Mouse (Mus musculus) frontal cortex, postnatal 36 days (tissue): ENCODE data around the gene Heatr5a.

Source experiments
- DNase-seq, 2 experiments: peaks; one replicate each; pipeline ENCODE4 v3.0.0; 2022; ENCODE audit warnings: low spot score in 2 of 2

Heatr5a gene

DNA sequence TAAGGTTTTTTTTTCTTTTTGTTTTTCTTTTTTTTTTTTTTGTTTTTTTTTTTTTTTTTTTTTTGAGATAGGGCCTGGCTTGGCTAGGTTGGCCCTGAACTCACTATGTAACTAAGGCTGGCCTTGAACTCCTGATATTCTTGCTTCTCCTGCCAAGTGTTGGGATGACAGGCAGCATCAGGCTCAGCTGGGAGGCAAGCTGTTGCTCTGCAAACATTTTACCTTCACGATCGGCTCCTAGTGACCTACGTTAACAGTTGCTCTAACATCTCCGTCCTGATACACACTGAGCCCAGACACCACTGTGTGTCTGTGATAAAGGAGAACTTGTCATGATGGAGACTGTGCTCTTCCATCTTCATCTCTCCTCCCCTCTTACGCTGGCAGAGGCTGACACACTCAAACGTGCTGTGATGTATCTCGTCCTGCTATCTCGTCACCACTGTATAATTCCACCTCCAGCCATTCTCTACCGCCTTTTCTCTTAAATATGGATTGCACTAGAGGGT is 87.8 kb downstream of the Heatr5a start:
- no peak for DNase-seq

DNA sequence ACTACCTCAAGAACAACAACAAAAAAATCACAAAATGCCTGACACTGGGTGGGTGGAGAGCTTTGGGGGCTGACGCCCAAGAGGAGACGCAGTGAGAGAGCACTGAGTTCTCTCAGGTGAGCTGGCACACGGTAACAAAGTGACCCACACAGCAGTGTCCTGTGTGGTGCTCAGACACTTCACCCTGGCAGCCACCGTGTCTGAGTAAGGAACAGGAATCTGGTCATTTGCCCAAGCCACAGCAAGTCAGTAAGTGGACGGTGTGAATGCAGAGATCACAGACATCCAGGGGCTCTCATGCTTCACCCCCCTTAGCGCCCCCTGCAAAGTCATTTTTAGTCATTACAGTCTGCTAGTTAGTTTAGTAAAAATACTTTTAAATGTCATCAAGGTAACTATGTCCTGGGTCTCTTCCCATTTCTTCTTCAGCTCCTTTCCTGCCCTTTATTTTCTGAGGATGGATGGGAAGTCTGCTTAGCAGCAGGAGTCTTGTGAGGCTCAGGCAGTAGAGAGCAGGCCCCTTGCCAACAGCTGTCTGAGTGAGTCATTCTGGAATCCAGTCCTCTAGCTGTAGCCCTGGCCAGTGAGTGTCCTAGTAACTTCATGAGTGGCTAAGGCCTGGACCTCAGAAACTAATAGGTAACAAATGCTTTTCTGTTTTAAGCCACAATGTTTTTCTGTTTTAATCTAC is 88.4 kb downstream of the Heatr5a start:
- DNase-seq: peak in 1 of 2 experiments; percentile 25

DNA sequence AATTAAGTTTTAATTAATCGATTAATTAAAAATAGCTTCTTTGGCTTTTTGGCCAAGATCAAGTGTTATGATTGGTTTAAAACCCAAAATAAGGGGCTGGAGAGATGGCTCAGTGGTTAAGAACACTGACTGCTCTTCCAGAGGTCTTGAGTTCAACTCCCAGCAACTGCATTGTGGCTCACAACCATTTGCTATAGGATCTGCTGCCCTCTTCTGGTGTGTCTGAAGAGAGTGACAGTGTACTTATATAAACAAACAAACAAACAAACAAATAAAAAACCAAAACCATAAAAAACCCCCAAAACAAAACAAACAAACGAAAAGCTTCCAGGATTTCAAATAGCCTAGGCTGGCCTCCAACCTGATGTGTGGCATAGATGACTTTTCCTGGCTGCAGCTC is 89.3 kb downstream of the Heatr5a start:
- no peak for DNase-seq

DNA sequence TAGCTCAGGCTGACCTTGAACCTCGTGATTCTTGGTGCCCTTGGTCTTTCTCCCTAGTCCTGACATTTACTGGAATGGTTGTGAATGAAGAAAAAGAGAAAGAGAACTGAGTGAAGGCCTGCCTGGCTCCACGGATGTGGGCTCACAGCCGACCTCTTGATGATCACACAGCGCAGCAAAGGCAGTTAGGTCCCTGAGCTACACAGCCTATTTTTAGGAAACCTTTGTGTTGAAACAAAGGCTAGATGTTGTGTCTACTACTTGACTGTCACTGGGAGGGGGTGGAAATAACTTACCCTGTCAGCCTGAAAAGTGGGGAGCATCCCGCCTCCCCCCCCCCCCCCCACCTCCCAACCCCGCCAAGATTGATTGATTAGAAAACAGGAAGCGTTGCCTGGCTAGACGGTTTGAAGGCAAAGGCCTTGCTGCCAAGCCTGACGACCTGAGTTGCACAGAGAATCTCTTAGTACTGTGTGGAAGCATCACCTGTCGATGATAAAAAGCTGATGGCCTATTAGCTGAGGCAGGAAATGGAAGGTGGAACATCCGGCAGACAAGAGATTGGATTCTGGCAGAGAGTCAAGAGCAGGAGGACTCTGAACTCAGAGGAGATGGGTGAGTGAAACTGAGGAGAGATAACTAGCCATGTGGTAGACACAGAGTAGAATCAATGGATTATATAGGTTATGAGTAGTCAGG is 99.5 kb downstream of the Heatr5a start:
- no peak for DNase-seq

DNA sequence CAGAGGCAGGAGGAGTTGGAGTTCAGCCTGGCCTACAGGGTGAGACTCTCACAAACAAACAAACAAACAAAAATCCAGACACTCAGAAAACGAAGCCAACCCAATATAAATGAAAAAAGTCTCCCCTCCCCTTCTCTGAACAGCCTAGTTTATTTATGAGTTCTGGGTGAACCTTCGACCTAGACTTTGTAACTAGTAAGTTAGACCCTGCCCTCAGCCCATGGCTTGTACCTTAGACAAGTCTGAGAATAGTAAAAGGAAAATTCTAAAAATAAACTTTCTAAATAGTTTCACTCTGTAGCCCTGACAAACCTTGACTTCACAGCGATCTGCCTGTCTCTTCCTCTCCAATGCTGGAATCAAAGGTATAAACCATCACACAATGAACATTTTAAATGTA is 101.6 kb downstream of the Heatr5a start:
- DNase-seq: no peak

DNA sequence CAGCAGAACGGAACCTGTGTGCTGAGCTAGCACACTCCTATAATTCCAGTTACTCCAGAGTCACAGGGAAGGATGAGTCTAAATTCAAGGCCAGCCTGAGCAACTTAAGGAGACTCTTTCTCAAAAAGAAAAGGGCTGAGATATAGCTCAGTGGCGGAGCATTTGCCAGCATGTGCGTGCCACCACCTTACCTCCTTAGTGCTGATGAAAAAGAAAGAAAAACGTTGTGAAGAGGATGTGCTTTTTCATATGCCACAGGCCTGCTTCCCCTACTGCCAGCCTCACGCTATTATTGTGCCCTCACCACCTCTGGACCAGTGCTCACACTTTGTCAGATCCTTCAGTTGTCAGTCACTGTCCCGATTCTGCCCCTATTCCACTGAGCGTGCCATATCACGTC is 104.0 kb downstream of the Heatr5a start:
- no peak for DNase-seq

DNA sequence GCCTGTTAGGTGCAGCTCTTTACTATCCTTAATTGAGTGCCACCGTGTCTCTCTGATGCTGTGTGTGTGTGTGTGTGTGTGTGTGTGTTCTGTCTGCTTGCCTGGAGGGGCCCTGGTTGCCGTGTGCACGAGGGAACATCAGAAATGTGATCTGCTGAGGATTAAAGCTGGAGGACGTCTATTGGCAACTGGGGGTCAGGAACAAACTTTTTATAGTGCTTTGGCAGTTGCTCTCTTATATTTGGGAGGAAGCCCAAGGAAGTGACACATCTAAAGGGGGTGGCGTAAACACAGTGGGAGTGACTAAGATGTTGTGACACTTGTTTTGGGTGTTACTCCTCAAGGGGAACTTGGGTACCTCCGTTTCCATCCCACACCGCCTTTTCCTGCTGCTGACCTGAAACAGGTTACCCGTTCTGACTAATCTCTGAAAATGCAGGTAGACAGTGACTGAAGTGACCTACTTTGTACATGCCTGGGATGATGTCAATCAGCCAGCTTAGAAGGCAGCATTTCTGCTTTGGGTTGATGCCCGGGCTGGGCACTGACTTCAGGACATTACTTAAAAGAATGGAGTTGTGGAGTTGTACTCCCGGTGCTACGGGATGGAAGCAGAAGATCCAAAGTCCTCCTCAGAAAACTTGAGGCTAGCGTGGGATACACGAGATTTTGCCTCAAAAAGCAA is 104.8 kb downstream of the Heatr5a start:
- no peak for DNase-seq

DNA sequence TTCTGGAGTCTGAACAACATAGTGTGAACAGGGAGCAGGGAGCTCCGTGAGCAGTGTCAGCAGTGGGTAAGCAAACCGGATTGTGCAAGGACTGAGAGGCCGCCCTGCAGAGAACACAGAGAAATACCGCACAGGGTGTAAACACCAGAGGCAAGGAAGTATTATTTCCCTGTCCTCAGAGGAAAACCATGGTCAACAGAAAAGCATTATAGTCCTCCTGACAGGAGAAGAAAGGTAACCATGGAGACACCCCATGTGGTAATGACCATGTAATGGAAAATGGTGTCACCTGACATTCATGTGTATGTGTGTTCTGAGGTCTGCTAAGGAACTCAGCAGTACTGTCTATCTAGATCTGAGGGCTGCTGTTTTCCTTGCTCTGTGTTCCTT is 105.3 kb downstream of the Heatr5a start:
- DNase-seq: no peak

DNA sequence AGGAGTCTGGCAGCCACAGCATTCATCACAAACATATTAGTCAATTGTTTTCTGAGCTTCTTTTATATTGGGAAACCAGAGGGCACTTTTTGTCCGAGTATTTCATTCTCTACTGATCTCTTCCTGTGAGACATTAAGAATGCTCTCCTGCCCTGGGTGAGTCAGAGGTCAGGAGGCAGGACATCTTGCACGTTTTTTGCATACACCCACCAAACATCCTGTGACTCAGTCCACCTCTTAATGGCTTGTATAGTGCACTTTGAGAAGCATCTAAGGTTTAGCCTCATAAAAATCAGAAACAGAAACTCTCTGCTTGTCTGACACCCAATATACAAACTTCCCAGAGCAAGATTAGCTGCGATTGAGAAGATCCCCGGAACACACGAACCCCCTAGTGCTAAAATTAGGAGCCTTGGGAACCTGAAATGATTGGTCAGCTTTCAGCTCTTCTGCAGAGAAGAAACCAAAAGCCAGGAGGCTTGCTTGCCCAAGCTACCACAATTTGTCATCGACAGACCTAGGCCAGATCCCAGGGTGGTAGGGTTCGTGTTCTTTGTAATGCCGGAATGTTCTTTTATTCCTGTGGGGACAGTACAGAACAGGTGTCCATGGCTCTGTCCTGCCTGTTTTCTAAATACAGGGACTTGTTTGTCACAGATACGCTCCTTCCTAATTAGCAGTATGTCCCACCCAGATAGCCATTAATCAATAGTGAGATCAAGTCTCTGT is 105.9 kb downstream of the Heatr5a start:
- no peak for DNase-seq

DNA sequence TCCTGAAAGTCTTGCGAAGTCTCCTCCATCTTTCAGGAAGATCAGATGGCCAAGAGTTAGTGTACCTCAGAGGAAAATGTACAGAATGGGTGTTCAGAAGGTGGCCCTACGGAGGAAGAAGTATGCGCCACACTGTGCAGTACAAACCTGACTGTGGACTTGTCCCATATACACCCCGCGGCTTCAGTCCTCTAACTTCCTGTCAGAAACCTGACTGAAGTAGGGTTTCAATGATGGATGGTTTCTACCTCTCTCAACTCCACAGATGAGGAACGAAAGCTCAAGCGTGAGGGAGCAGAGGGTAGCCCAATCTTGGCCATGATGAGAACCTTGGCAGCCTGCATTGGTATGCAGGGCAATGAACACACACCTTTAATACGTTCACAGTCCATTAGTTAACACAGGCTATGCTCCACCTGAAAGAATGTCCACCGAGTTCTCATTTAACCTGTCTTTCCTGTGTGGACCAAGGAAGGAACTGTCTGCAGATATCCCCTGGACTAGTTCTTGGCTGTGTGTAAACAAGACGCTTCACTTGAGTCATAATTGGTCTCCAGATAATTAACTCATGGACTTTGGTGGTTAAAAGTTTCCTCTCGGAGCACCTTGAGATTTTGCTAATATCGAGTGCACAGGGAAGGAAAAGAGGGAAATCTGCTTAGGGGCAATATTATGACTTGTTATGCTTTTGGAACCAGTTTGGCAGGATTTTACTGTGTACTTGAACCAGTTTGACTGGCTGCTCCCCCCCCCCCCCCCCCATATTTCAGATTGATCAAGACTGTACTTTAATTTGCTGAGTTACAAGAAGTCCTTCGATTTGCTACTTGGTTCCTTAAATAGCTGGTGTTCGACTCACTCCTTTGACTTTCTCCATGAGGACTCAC is 107.8 kb downstream of the Heatr5a start:
- DNase-seq: no peak

DNA sequence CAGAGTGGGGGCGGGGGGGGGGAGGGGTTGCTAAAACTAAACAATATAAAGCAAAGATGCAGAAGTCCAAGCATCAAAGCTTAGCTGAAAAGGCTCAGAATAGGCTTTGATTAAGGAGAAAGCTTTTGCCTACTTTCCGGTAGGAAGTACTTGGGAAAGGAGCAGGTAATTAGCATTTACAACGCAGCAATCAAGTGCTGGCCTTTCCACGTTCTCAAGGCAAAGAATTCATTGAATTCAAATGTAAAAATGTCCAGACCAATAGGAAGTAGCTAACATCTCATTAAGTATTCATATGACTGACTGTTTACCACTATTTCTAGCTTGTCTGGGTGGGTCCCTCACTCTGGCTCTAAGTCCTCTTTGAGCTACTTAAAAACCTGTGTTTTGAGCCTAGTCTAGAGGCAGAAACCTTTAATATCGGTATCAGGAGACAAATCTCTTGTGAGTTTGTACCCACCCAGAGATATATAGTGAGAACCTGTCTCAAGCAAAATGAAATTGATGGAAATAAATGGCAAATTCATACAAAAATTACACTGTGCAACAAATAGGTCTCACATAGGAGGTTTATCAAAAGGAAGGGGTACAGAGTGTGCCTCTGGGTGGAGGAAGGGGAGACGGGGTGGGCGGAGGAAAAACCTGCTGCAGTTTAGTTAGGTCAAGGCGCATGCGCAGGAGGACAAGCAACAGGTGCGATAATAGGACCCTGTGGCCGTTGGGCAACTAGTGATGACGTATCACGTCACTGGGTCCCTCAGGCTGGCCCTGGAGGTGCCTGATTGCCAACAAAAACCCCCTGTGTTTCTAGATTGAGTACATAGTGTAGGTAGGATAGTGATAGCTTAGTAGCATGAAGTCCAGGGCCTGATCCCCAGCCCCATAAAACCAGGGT is 112.7 kb downstream of the Heatr5a start:
- no peak for DNase-seq

DNA sequence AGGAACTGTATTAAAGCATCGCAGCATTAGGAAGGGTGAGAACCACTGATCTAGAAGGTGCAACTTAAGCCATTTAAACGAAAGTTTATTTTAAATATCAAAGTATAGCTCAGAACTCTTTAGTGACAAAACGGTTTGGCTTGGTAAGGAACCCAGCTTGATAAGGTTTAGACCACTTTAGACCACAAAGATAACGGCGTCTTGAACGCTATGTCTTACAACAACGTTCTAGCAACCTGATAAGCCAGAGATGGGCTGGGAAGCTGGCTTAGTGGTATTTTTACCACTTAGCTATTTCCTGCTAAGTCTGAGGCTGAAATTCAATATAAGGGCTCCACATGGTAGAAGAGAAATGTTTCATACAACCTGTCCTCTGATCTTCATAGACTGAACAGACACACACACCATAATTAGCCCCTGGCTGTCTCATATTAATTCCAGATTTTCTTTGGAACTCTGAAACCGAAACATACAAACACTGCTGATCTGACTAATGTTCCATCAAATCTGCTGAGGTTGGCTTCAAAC is 114.3 kb downstream of the Heatr5a start:
- no peak for DNase-seq

DNA sequence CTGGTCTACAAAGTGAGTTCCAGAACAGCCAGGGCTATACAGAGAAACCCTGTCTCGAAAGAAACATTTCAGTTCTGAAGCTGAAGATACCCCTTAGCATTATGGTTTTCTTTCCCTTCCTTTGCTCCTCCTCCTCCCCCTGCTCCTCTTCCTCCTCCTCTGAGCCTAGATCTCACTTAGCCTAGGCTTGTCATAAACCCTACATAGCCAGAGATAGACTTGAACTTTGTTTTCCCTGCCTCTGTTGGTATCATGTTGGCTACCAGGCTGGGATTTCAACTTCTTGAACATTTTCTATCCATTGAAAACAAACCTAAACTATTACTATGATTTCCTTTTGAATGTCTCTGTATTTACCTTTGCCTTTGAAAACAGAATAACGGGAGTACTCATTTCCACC is 115.2 kb downstream of the Heatr5a start:
- DNase-seq: no peak

DNA sequence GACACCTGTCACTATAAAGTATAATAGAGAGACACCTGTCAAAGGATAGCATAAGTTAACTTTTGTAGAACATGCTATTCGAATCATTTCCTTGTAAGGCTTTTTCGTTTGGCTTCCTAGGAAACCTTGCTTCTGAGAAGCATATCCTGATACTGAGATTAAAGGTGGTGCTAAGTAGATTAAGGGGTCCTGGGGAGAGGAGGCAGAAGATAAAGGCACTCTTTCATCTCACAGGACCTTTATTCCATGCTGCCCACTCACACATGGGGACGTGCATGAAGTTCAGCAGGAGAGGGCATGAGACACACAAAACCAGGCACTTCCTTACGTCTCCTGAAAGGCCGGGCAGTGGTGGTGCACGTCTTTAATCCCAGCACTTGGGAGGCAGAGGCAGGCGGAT is 115.7 kb downstream of the Heatr5a start:
- no peak for DNase-seq

DNA sequence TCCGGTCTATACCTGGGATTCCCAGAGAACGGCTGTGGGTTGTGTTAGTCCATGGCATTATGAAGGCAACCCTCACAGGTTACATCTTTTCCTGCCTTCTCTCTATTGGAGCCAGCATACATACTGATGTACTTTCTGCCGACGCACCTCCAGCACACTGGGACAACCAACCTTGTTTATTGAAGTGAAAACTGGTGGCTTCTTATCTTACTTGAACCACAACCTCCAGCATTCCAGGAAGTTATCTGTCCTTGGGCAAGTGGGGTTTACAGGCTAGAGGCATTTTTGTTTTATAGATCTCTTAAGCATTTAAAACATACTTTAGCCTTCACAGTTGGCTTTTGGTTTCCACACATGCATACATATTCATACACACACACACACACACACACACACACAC is 119.5 kb downstream of the Heatr5a start:
- no peak for DNase-seq

DNA sequence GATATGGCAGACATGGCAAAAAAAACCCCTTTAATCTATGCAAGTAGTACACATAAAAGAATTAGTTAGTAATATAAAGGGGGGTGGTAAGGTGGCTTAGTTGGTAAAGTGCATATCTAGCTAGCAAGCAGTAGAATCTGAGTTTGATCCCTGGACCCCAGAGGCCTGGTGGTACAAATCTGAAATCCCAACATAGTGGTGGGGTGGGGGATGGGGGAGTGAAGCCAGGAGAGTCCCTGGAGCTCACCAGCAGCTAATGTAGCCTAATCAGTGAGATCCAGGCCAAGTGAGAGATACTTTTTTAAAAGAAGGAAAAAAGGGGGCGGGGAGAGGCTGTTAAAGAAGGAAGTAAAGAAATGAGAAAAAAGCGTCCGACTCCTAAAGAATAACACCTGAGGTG is 120.0 kb downstream of the Heatr5a start:
- no peak for DNase-seq

DNA sequence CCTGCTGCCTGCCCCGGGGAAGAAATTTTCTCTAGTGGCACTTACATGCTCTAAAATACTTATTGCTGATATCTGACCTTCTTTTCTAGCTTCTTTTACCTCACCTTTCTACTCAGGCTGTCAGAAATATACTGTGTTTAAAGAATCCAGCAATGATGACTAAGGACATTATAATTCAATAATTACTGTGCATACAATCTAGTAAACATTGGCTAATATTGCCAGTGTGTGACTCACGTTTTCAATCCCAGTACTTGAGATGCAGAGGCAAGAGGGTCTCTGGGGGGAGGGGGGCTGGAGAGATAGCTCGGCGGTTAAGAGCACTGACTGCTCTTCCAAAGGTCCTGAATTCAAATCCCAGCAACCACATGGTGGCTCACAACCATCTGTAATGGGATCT is 120.8 kb downstream of the Heatr5a start:
- DNase-seq: no peak

DNA sequence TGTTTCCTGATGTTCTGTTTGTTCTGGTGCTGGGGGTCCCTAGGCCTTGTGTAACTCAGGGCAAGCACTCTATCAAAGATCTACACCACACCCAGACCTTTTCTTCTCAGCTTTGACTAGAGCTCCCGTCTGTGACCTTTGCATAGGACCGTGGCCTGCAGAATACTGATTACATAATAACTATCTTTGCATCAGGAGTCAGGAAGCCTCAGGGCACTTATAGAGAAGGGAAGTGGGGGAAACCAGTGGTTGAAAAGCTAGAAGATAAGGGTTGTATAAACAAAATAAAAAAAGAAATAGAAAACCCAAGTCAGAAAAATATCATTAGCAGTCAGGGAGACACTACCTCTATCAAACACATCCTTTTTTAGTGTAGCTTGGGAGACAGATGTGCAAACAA is 121.2 kb downstream of the Heatr5a start:
- DNase-seq: no peak

DNA sequence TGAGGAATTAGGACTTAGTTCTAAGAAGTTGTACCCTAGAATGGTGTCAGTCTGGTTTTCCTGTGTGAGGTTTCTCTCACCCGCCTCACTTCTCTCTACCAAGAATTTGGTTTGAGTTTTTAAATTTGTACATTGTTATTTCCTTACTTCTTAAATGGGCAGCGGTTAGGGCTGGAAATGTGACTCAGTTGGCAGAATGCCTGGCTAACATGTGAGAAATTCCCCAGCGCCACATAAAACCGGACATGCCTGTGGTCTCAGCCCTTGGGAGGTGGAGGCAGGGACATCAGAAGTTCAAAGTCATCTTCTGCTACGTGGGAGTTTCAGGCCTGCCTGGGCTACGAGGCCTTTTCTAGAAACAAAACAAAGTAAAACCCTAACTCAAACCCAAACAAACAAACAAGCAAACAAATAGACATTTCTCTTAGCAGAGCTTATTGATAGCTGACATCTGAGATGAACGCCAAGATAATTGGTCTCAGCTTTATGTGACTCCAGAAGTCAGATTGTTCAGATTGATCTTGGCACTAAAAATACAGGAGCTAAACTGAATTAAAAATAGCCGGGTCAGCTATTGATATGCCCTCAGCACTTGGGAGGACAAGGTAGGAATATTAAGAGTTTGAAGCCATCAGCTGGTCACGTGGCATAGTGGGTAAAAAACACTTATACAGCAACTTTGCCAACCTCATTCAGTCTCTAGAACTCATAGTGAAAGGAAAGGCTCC is 123.0 kb downstream of the Heatr5a start:
- no peak for DNase-seq
